Mouse (Mus musculus) liver, adult 2 months (tissue): ENCODE measurements around the gene Hist1h3b. TPM values are rescaled to one million over a fixed set of nuclear protein-coding genes. Genes with fewer than 3 reads are reported as not detected.

ENCODE experiments used
- DNase-seq: peaks from one replicate; pipeline ENCODE4 v3.0.0-alpha.2; 2011; ENCODE audit warnings: low read depth, low spot score; ENCODE audit errors: extremely low read depth
- H3K27ac ChIP-seq: fragments of 200-500 bp; replicated peaks from 2 replicates; pipeline ENCODE4 v1.5.1; 2012; ENCODE audit warnings: low read depth, mild to moderate bottlenecking, control low read depth, inconsistent platforms, low read length; ENCODE audit not compliant: insufficient read depth
- H3K27me3 ChIP-seq: fragments of 200-500 bp; 2 replicates; pipeline ENCODE4 v1.6.1; 2012; ENCODE audit warnings: mild to moderate bottlenecking, moderate library complexity, low read length, inconsistent platforms; ENCODE audit not compliant: control insufficient read depth, insufficient read depth
- H3K36me3 ChIP-seq: fragments of 200-500 bp; 2 replicates; pipeline ENCODE4 v1.6.1; 2012; ENCODE audit warnings: low read length, inconsistent platforms; ENCODE audit not compliant: control insufficient read depth, insufficient read depth
- H3K4me1 ChIP-seq: fragments of 200-500 bp; 2 replicates; pipeline ENCODE4 v1.6.1; 2011; ENCODE audit warnings: low read length; ENCODE audit not compliant: control insufficient read depth, insufficient read depth
- H3K4me3 ChIP-seq: fragments of 200-500 bp; 2 replicates; pipeline ENCODE4 v1.5.1; 2011; ENCODE audit warnings: low read depth, mild to moderate bottlenecking, control low read depth, low read length, moderate library complexity; ENCODE audit not compliant: insufficient read depth
- H3K79me2 ChIP-seq: fragments of 200-500 bp; 2 replicates; pipeline ENCODE4 v1.6.1; 2012; ENCODE audit warnings: inconsistent platforms, mild to moderate bottlenecking, low read length, moderate library complexity; ENCODE audit not compliant: control insufficient read depth, insufficient read depth
- H3K9ac ChIP-seq: fragments of 200-500 bp; 2 replicates; pipeline ENCODE4 v1.6.1; 2012; ENCODE audit warnings: low read depth, mild to moderate bottlenecking, control low read depth, inconsistent platforms, low read length
- CTCF ChIP-seq: fragments of 200-500 bp; IDR thresholded peaks from 2 replicates; pipeline ENCODE4 v1.5.1; 2011; ENCODE audit warnings: low read depth, low read length, control low read depth
- POLR2A ChIP-seq: fragments of 200-500 bp; IDR thresholded peaks from 2 replicates; pipeline ENCODE4 v1.6.1; 2011; ENCODE audit warnings: low read length, control low read depth; ENCODE audit not compliant: insufficient read depth; ENCODE audit errors: extremely low read depth
- WGBS: fragments of 180-500 bp; shearing (Covaris S2); methylation state at CpG from one replicate; pipeline ENCODE4 v1.1.7; 2018; 5-methylcytosine and 5-hydroxymethylcytosine counted together
- polyA plus RNA-seq: library from polyadenylated mRNA; depleted of rRNA; stranded (reverse); fragments of >200 nt; gene quantifications from 2 replicates; pipeline ENCODE4 v1.2.3, GENCODE M21; 2012
- total RNA-seq: library from RNA; depleted of rRNA; stranded (reverse); fragments of >200 nt; gene quantifications from 2 replicates; pipeline ENCODE4 v1.2.3, GENCODE M21; 2014

The Hist1h3b gene
- total and polyA plus RNA-seq, 2 experiments = 0.23 to 15.2 TPM

GRCm38 (mm10) chr13:23739922-23740252, 12.2 kb upstream of the Hist1h3b start:
- Histone ChIP-seq H3K36me3 (no peaks in the 10 kb centered on the region), H3K4me3 (peak overlapping the region; percentile 63), H3K4me1 (peaks cover 7% of the 10 kb centered on the region; the same call in 1 of the 2 replicates), H3K27ac (peak overlapping the region; percentile 65), H3K9ac (peak overlapping the region; percentile 57), H3K27me3 (no peaks in the 10 kb centered on the region), H3K79me2 (no peaks in the 10 kb centered on the region)
- WGBS = under 1% methylated on average over 14 of the region's 14 CpGs
- DNase-seq = no peak
- TF ChIP-seq POLR2A = no peak; the same call in 1 of the 2 replicates
- TF ChIP-seq CTCF = no peak

- WGBS = 19% methylated on average over 13 of the region's 13 CpGs
Measured at GRCm38 (mm10) chr13:23740256-23740840, 11.7 kb upstream of the Hist1h3b start.

GRCm38 (mm10) chr13:23740910-23741309, 11.2 kb upstream of the Hist1h3b start:
- H3K4me3 ChIP-seq = no peak overlapping the region
- 70% methylated on average over 5 of the region's 5 CpGs for WGBS
- H3K27ac ChIP-seq = no peak overlapping the region
- no peaks in the 10 kb centered on the region for H3K36me3 ChIP-seq
- TF ChIP-seq CTCF (no peak), POLR2A (no peak)
- H3K4me1 ChIP-seq = peaks cover 10% of the 10 kb centered on the region; the same call in 1 of the 2 replicates
- no peak overlapping the region for H3K9ac ChIP-seq
- no peaks in the 10 kb centered on the region for H3K27me3 ChIP-seq
- no peaks in the 10 kb centered on the region for H3K79me2 ChIP-seq
- DNase-seq = no peak

More at GRCm38 (mm10) chr13:23740256-23740840, 11.7 kb upstream of the Hist1h3b start:
- TF ChIP-seq CTCF (no peak), POLR2A (no peak)
- H3K79me2 ChIP-seq = no peaks in the 10 kb centered on the region
- peak overlapping the region; percentile 63 for H3K4me3 ChIP-seq
- no peak for DNase-seq
- peak overlapping the region; percentile 57 for H3K9ac ChIP-seq
- H3K4me1 ChIP-seq = peaks cover 8% of the 10 kb centered on the region; the same call in 1 of the 2 replicates
- no peaks in the 10 kb centered on the region for H3K27me3 ChIP-seq
- peak overlapping the region; percentile 65; the same call in 1 of the 2 replicates for H3K27ac ChIP-seq
- H3K36me3 ChIP-seq = no peaks in the 10 kb centered on the region

- Histone ChIP-seq H3K79me2 (no peaks in the 10 kb centered on the region), H3K36me3 (no peaks in the 10 kb centered on the region), H3K4me1 (peaks cover 10% of the 10 kb centered on the region; the same call in 1 of the 2 replicates), H3K4me3 (no peak overlapping the region), H3K27me3 (no peaks in the 10 kb centered on the region), H3K9ac (no peak overlapping the region), H3K27ac (no peak overlapping the region)
- no peak for TF ChIP-seq POLR2A
- TF ChIP-seq CTCF = no peak
- no peak for DNase-seq
Measured at GRCm38 (mm10) chr13:23742007-23742406, 10.1 kb upstream of the Hist1h3b start.

- Histone ChIP-seq H3K27me3 (no peaks in the 10 kb centered on the region), H3K4me3 (no peak overlapping the region), H3K9ac (no peak overlapping the region), H3K4me1 (peaks cover 14% of the 10 kb centered on the region; the same call in 1 of the 2 replicates), H3K27ac (no peak overlapping the region), H3K36me3 (no peaks in the 10 kb centered on the region), H3K79me2 (no peaks in the 10 kb centered on the region)
- DNase-seq = no peak
- TF ChIP-seq POLR2A = no peak
- no peak for TF ChIP-seq CTCF
- 89% methylated on average over 5 of the region's 5 CpGs for WGBS
Measured at GRCm38 (mm10) chr13:23743215-23743614, 8.9 kb upstream of the Hist1h3b start.

GRCm38 (mm10) chr13:23743963-23744362, 8.1 kb upstream of the Hist1h3b start:
- H3K27ac ChIP-seq = no peak overlapping the region
- no peak for DNase-seq
- no peaks in the 10 kb centered on the region for H3K79me2 ChIP-seq
- TF ChIP-seq CTCF (no peak), POLR2A (no peak)
- H3K4me3 ChIP-seq = no peak overlapping the region
- peaks cover 14% of the 10 kb centered on the region; the same call in 1 of the 2 replicates for H3K4me1 ChIP-seq
- WGBS = 63% methylated on average over 4 of the region's 4 CpGs
- H3K36me3 ChIP-seq = no peaks in the 10 kb centered on the region
- H3K27me3 ChIP-seq = no peaks in the 10 kb centered on the region
- no peak overlapping the region for H3K9ac ChIP-seq
